Mouse (Mus musculus) spleen, adult 2 months (tissue): ENCODE data around the gene Ikzf1. TPM values are rescaled to one million over a fixed set of nuclear protein-coding genes. Genes with fewer than 3 reads are reported as not detected.

Experiments used
- DNase-seq, 2 experiments: peaks; one replicate each; pipeline versions ENCODE4 v3.0.0 to v3.0.0-alpha.2; 2012 to 2021; ENCODE audit warnings: low spot score in 2 of 2, low read depth in 1 of 2
- H3K27ac ChIP-seq: fragments of 200-500 bp; 2 replicates; pipeline ENCODE4 v1.5.1; 2012; ENCODE audit warnings: low read length, inconsistent platforms; ENCODE audit not compliant: insufficient read depth
- H3K27me3 ChIP-seq: fragments of 200-500 bp; 2 replicates; pipeline ENCODE4 v1.6.1; 2012; ENCODE audit warnings: mild to moderate bottlenecking, moderate library complexity, low read length, inconsistent platforms; ENCODE audit not compliant: control insufficient read depth, insufficient read depth
- H3K36me3 ChIP-seq: fragments of 200-500 bp; 2 replicates; pipeline ENCODE4 v1.6.1; 2012; ENCODE audit warnings: mild to moderate bottlenecking, low read length, inconsistent platforms; ENCODE audit not compliant: control insufficient read depth, insufficient read depth
- H3K4me1 ChIP-seq: fragments of 200-500 bp; 2 replicates; pipeline ENCODE4 v1.6.1; 2011; ENCODE audit warnings: inconsistent platforms; ENCODE audit not compliant: control insufficient read depth, insufficient read depth, insufficient read length
- H3K4me3 ChIP-seq: fragments of 200-500 bp; 2 replicates; pipeline ENCODE4 v1.5.1; 2011; ENCODE audit warnings: mild to moderate bottlenecking, inconsistent platforms; ENCODE audit not compliant: insufficient read depth, insufficient read length; ENCODE audit errors: extremely low read depth
- CTCF ChIP-seq: fragments of 200-500 bp; IDR thresholded peaks from 2 replicates; pipeline ENCODE4 v1.5.1; 2011; ENCODE audit warnings: mild to moderate bottlenecking, inconsistent platforms; ENCODE audit not compliant: insufficient read depth, insufficient read length, insufficient replicate concordance; ENCODE audit errors: extremely low read depth
- POLR2A ChIP-seq: fragments of 200-500 bp; IDR thresholded peaks from 2 replicates; pipeline ENCODE4 v1.6.1; 2011; ENCODE audit warnings: low read depth, low read length, inconsistent platforms
- WGBS: fragments of 180-500 bp; shearing (Covaris S2); methylation state at CpG from one replicate; pipeline ENCODE4 v1.1.7; 2018; 5-methylcytosine and 5-hydroxymethylcytosine counted together
- polyA plus RNA-seq: library from polyadenylated mRNA; depleted of rRNA; stranded (reverse); fragments of >200 nt; gene quantifications from 2 replicates; pipeline ENCODE4 v1.2.3, GENCODE M21; 2012

Ikzf1 gene
- polyA plus RNA-seq, 1 experiment: 258 TPM

DNA sequence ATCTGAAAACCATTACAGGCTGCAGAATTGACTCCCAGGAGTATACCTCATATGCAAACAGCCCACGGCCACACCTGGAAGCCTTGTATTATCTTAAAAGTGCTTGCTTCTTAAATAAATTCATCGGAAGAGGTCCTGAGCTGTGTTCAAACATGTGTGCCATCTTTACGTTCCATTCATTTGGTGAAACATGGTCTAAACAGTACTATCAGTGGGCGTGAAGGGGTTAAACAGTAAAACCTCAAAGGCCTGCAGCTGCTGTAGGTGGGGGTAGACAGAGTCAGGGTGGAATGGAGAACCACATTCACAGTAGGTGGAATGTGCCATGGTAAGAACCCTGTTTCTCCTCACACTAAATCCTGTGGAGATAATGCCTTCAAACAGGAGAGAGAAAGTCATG, 24.2 kb upstream of the Ikzf1 start:
- Histone ChIP-seq H3K4me1 (peaks cover 33% of the 10 kb centered on the region; the same call in 1 of the 2 replicates), H3K27ac (no peak overlapping the region), H3K27me3 (no peaks in the 10 kb centered on the region), H3K36me3 (no peaks in the 10 kb centered on the region), H3K4me3 (no peak overlapping the region)
- WGBS: 31% methylated on average over 4 of the region's 4 CpGs
- TF ChIP-seq POLR2A: no peak
- no peak for DNase-seq

DNA sequence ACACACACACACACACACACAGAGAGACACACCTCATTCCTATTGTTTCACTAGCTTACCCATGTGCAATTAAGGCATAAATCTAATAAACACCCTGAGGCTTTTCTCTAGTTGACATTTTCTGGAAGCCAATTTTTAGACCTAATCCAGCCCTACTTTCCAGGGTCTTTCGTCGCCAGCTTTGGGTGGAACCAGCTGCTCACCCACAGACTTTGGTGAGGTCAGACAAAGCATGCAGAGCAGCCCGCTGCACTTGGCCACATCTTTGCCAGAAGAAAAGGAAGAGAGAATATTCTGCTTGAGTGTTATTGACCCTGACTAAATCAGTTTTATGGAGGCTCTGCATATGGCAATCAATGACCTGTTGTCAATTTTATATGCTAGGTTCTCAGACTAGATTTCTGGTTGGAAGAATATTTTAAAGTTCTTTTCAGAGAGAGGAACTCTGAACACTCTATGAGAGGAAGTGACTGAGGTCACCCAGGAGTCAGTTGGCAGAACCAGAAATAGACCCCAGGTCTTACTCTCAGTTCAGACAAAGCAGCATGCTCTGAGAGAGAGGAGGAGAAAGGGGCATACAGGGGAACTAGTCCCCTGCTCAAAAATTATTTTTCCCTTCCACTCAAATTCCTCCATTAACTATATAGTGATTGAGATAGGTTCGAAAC, 17.4 kb upstream of the Ikzf1 start:
- Histone ChIP-seq H3K4me3 (no peak overlapping the region), H3K27me3 (no peaks in the 10 kb centered on the region), H3K4me1 (peaks cover 23% of the 10 kb centered on the region; the same call in 1 of the 2 replicates), H3K36me3 (no peaks in the 10 kb centered on the region), H3K27ac (peak overlapping the region; percentile 85)
- DNase-seq: no peak
- no peak for TF ChIP-seq POLR2A
- TF ChIP-seq CTCF: no peak
- WGBS: 16% methylated on average over 4 of the region's 4 CpGs

DNA sequence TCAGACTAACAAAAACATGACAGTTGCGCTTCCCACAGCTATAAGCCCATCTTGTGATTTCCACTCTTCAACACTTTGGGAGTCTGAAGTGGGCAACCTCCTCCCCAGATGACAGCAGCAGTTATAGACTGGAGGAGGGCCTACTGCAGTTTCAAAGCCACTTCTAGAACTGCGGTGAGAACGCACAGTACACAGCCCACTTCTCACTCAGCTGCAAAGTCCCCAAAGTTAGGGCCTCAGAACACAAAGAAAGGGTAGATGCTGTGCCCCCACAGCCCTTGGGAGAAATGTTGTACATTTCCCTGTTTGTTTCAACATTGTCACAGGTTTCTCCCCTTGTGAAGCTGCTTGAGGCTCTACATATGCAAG, 16.9 kb upstream of the Ikzf1 start:
- H3K36me3 ChIP-seq: no peaks in the 10 kb centered on the region
- H3K27me3 ChIP-seq: no peaks in the 10 kb centered on the region
- 24% methylated on average over 3 of the region's 3 CpGs for WGBS
- peak overlapping the region; percentile 85 for H3K27ac ChIP-seq
- DNase-seq: no peak
- TF ChIP-seq POLR2A: no peak
- no peak for TF ChIP-seq CTCF
- H3K4me3 ChIP-seq: no peak overlapping the region
- H3K4me1 ChIP-seq: peaks cover 23% of the 10 kb centered on the region; the same call in 1 of the 2 replicates

GRCm38 (mm10) chr11:11672974-11673373, 11.8 kb upstream of the Ikzf1 start:
- no peak for TF ChIP-seq CTCF
- Histone ChIP-seq H3K4me1 (peaks cover 20% of the 10 kb centered on the region; the same call in 1 of the 2 replicates), H3K27ac (no peak overlapping the region), H3K36me3 (no peaks in the 10 kb centered on the region), H3K27me3 (no peaks in the 10 kb centered on the region), H3K4me3 (no peak overlapping the region)
- 84% methylated on average over 4 of the region's 4 CpGs for WGBS
- DNase-seq: no peak

DNA sequence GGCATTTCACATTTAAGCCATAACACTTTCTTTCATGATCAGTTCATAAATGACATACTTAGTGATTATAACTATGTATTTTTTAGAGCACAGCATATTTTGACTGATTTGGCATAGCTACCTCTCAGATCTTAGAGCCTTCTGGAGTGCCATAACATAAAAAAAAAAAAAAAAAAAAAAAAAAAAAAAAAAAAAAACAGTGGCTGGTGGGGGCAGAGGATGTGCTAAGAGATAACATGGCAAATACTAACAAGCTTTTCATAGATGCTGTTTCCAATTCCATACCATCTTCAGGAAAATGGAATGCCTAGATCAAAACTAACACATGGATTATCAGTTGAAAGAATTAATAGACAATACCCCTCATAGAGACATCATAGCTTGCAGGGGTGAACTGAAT, 9.7 kb upstream of the Ikzf1 start:
- no peaks in the 10 kb centered on the region for H3K27me3 ChIP-seq
- H3K4me1 ChIP-seq: peaks cover 10% of the 10 kb centered on the region; the same call in 1 of the 2 replicates
- no peak overlapping the region for H3K4me3 ChIP-seq
- no peak overlapping the region for H3K27ac ChIP-seq
- no peak for DNase-seq
- H3K36me3 ChIP-seq: no peaks in the 10 kb centered on the region
- TF ChIP-seq POLR2A: no peak
- TF ChIP-seq CTCF: no peak

- no peaks in the 10 kb centered on the region for H3K27me3 ChIP-seq
- H3K27ac ChIP-seq: no peak overlapping the region
- H3K4me1 ChIP-seq: peaks cover 10% of the 10 kb centered on the region; the same call in 1 of the 2 replicates
- 75% methylated on average over 9 of the region's 9 CpGs for WGBS
- no peaks in the 10 kb centered on the region for H3K36me3 ChIP-seq
- no peak for DNase-seq
- no peak overlapping the region for H3K4me3 ChIP-seq
- TF ChIP-seq CTCF (no peak), POLR2A (no peak)
Observed at GRCm38 (mm10) chr11:11676068-11676741, 8.6 kb upstream of the Ikzf1 start.

DNA sequence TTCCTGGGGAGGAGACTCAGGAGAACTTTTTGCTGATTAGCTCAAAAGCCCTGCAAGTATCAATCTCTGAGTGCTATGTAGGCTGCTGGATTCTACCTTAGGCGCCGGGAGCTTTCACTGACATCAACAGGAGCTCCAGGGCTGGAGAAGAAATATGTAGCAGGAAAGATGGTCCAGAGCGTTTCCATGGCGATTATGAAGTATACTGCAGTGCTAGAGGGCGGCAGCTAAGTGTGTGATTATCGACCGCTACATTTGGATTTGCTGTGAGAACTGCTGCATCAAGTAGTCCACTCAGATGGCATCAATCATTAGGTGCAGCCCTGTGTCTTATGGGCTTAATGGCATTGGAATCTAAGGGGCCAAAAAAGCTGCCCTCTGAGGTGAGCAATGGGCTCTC, 7.6 kb upstream of the Ikzf1 start:
- Histone ChIP-seq H3K27ac (no peak overlapping the region), H3K36me3 (no peaks in the 10 kb centered on the region), H3K4me3 (no peak overlapping the region), H3K4me1 (peaks cover 10% of the 10 kb centered on the region; the same call in 1 of the 2 replicates), H3K27me3 (no peaks in the 10 kb centered on the region)
- no peak for DNase-seq
- TF ChIP-seq POLR2A: no peak
- no peak for TF ChIP-seq CTCF
- WGBS: 93% methylated on average over 7 of the region's 7 CpGs
